Mouse (Mus musculus): Measurements from ENCODE around the gene Ubtd2. TPM values are rescaled to one million over a fixed set of nuclear protein-coding genes. Genes with fewer than 3 reads are reported as not detected.

The Ubtd2 gene
- polyA plus RNA-seq, 1 experiment from 2014 or later, result 18.6 TPM

DNA sequence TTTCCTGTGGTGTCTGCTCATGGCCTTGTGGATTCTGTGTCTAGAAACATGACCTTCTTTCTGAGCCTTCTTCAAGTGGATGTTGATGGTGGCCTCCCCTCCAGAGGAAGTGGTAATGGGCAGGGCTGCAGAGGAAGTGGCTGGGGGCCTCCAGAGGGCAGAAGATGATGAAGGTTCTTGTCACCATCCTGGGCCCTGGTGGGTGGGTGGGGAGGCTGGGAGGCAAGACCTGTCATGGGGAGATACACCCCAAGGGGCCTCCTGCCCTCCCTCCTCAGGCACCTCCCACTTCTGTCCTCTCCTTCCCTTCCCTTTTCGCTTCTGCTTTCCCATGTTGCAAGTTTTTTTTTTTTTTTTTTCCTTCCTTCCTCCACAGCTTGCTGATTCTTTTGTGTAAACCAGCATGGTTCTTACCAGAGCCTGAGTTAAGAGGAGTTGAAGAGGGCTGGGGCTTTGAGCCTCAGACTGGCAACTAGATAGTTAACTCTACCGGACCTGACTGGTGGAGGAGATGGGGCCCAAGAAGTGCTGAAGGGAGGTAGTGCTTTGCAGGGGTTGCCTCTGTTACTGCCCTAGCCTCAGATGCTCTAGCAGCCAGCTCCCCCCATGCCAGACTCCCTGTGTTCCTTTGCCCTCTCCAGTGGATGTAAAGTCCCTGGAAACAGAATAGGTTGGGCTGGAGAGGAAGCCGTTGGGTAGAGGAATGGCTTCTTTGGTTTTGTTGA is 87.7 kb downstream of the Ubtd2 start:
- no peak overlapping the region for H3K9ac ChIP-seq (ENCODE audit: low read length)
- no peak overlapping the region for H3K4me3 ChIP-seq (ENCODE audit: low read depth, low read length)
- no peak for TF ChIP-seq CTCF (IDR thresholded peaks at IDR 0.05; ENCODE audit: low read depth)
- no peak for TF ChIP-seq EP300 (optimal IDR thresholded peaks at IDR 0.05)
- no peaks in the 10 kb centered on the region for H3K9me3 ChIP-seq (ENCODE audit: control insufficient read depth, low read length)
- ATAC-seq (ENCODE audit: low FRiP score, low TSS enrichment), result 0 out of 2 replicates have a peak, but pooled peaks have one; percentile 37
- DNase-seq (ENCODE audit: low spot score), result no peak
- no peak overlapping the region for H3K27ac ChIP-seq (replicated peaks)
- H3K27me3 ChIP-seq (ENCODE audit: control insufficient read depth, insufficient read depth, low read length), result no peaks in the 10 kb centered on the region
- WGBS, result 58% methylated on average over 2 of the region's 3 CpGs
- H3K4me1 ChIP-seq (replicated peaks; ENCODE audit: control insufficient read depth, insufficient read depth), result no peaks in the 10 kb centered on the region; the same call in 1 of the 2 replicates
- H3K36me3 ChIP-seq (ENCODE audit: control insufficient read depth, insufficient read depth, low read length), result no peaks in the 10 kb centered on the region
- no peak overlapping the region for H3K4me2 ChIP-seq (replicated peaks; ENCODE audit: low read depth)

DNA sequence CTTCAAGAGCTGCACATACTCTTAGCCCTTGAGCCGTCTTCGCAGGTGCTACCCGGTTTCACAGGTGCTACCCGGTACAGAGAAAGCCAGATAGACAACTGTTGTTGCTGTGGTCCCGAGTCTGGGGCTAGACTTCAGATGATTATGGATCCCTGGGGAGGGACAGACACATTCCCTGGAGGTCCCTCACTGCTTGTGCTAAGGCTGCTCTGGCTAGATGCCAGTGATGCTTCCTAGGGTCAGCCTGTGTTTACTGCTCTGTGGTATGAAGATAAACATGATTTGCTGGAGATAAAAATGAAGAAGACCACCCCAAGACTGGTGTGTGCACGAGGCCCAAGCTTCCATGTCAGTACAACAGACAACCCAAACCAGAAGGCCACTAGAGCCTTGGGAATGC is 88.9 kb downstream of the Ubtd2 start:
- Histone ChIP-seq H3K27me3 (ENCODE audit: control insufficient read depth, insufficient read depth, low read length) (no peaks in the 10 kb centered on the region), H3K4me2 (replicated peaks; ENCODE audit: low read depth) (no peak overlapping the region), H3K9me3 (ENCODE audit: control insufficient read depth, low read length) (no peaks in the 10 kb centered on the region), H3K36me3 (ENCODE audit: control insufficient read depth, insufficient read depth, low read length) (no peaks in the 10 kb centered on the region), H3K9ac (ENCODE audit: low read length) (no peak overlapping the region), H3K4me1 (replicated peaks; ENCODE audit: control insufficient read depth, insufficient read depth) (no peaks in the 10 kb centered on the region; the same call in 1 of the 2 replicates), H3K27ac (replicated peaks) (no peak overlapping the region), H3K4me3 (ENCODE audit: low read depth, low read length) (no peak overlapping the region)
- TF ChIP-seq CTCF (IDR thresholded peaks at IDR 0.05; ENCODE audit: low read depth) (no peak), EP300 (optimal IDR thresholded peaks at IDR 0.05) (no peak)
- WGBS, result 78% methylated on average over 6 of the region's 6 CpGs
- DNase-seq (ENCODE audit: low spot score), result no peak
- ATAC-seq (ENCODE audit: low FRiP score, low TSS enrichment), result no peak

DNA sequence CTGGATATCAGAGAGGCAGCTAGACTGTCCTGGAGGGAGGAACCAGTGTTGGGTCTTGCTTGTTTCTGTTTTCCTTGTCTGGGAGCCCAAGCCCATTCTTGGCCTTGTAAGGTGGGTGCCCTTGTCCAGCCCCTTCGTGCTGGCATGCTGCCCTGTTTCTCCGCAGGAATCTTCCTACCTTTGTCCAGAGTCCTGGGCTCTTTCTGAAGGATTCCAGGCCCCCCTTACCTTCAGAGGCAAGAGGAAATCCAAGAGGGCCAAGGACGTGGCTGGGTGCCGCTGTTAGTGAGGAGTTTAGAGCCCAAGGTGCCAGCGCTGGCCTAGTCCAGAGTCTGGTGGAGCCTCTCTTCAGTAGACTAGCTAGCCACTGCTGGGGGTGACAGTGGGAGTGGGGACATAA is 89.3 kb downstream of the Ubtd2 start:
- DNase-seq (ENCODE audit: low spot score), result no peak
- Histone ChIP-seq H3K27ac (replicated peaks) (no peak overlapping the region), H3K4me1 (replicated peaks; ENCODE audit: control insufficient read depth, insufficient read depth) (no peaks in the 10 kb centered on the region; the same call in 1 of the 2 replicates), H3K9ac (ENCODE audit: low read length) (no peak overlapping the region), H3K36me3 (ENCODE audit: control insufficient read depth, insufficient read depth, low read length) (no peaks in the 10 kb centered on the region), H3K4me3 (ENCODE audit: low read depth, low read length) (no peak overlapping the region), H3K27me3 (ENCODE audit: control insufficient read depth, insufficient read depth, low read length) (no peaks in the 10 kb centered on the region), H3K4me2 (replicated peaks; ENCODE audit: low read depth) (no peak overlapping the region), H3K9me3 (ENCODE audit: control insufficient read depth, low read length) (no peaks in the 10 kb centered on the region)
- TF ChIP-seq EP300 (optimal IDR thresholded peaks at IDR 0.05) (no peak), CTCF (IDR thresholded peaks at IDR 0.05; ENCODE audit: low read depth) (no peak)
- ATAC-seq (ENCODE audit: low FRiP score, low TSS enrichment), result no peak
- WGBS, result 92% methylated on average over 5 of the region's 5 CpGs

DNA sequence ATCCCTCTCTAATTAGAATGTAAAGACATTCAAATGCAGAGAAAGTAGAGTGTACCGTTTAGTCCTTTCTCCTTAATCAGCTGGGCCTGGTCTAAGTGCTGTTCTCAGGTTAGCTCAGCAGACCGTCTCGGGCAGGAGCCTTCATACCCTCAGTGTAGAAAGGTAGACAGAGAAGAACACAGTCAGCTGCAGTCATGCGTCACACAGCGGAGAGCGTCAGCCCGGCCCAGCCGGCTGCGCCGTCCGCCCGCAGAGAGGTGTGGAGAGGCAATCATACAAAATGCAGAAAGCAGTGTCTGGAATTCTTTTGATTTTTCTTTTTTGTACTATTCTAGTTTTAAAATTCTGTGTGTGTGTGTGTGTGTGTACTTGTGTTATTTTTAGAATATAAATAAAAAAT is 90.4 kb downstream of the Ubtd2 start:
- no peaks in the 10 kb centered on the region for H3K9me3 ChIP-seq (ENCODE audit: control insufficient read depth, low read length)
- H3K27me3 ChIP-seq (ENCODE audit: control insufficient read depth, insufficient read depth, low read length), result no peaks in the 10 kb centered on the region
- TF ChIP-seq EP300 (optimal IDR thresholded peaks at IDR 0.05) (no peak), CTCF (IDR thresholded peaks at IDR 0.05; ENCODE audit: low read depth) (no peak)
- H3K4me2 ChIP-seq (replicated peaks; ENCODE audit: low read depth), result no peak overlapping the region
- H3K9ac ChIP-seq (ENCODE audit: low read length), result no peak overlapping the region
- no peak for DNase-seq (ENCODE audit: low spot score)
- no peak overlapping the region for H3K27ac ChIP-seq (replicated peaks)
- 84% methylated on average over 12 of the region's 12 CpGs for WGBS
- no peak for ATAC-seq (ENCODE audit: low FRiP score, low TSS enrichment)
- no peaks in the 10 kb centered on the region; the same call in 1 of the 2 replicates for H3K4me1 ChIP-seq (replicated peaks; ENCODE audit: control insufficient read depth, insufficient read depth)
- no peak overlapping the region for H3K4me3 ChIP-seq (ENCODE audit: low read depth, low read length)
- H3K36me3 ChIP-seq (ENCODE audit: control insufficient read depth, insufficient read depth, low read length), result no peaks in the 10 kb centered on the region

DNA sequence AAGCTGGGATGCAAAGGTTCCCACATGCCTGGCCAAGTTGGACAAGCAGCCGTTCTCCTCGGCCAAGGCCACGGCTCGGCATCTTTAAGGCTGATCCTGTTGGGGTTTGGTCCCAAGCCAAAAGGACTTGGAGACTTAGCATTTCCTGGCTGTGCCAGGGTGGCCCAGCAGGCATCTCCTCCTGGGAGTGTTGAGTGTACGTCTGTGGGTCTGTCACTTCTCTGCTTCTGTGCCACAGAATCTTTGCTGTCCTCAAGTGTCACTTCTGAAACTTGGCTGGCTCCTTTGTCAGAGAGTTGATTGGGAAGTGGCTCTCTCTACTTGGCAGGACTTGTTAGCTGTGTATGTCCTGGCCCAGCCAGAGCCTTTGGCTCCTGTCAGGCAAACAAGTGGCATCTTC is 91.3 kb downstream of the Ubtd2 start:
- ATAC-seq (ENCODE audit: low FRiP score, low TSS enrichment), result no peak
- DNase-seq (ENCODE audit: low spot score), result no peak

DNA sequence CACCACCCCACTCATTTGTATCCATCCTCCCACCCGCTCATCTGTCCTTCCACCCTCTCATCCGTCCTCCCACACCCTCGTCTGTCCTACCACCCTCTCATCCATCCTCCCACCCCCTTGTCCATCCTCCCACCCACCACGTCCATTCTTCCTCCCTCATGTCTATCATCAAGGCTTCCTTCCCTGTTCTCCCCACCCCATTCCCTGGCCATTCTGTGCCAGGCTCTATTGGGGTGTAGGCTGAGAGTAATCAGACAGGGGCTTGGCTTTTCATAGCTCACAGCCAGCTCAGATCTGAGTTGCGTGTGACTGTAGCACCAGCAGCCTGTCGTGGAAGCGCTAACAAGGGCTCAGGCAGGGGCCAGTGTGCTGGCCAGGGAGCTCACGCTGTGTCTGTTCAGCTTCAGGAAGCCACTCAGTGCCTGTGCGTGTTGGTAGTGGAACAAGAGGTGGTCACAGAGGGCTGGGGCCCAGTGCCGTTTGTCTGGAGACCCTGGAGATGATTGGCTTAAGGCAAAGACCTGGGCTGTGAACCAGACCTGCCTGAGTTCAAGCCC is 92.3 kb downstream of the Ubtd2 start:
- ATAC-seq (ENCODE audit: low FRiP score, low TSS enrichment) (no peak), DNase-seq (ENCODE audit: low spot score) (no peak)
- WGBS, result 76% methylated on average over 10 of the region's 10 CpGs
- Histone ChIP-seq H3K9ac (ENCODE audit: low read length) (no peak overlapping the region), H3K27me3 (ENCODE audit: control insufficient read depth, insufficient read depth, low read length) (no peaks in the 10 kb centered on the region), H3K36me3 (ENCODE audit: control insufficient read depth, insufficient read depth, low read length) (no peaks in the 10 kb centered on the region), H3K9me3 (ENCODE audit: control insufficient read depth, low read length) (no peaks in the 10 kb centered on the region), H3K4me1 (replicated peaks; ENCODE audit: control insufficient read depth, insufficient read depth) (peaks cover 2% of the 10 kb centered on the region; the same call in 1 of the 2 replicates), H3K27ac (replicated peaks) (no peak overlapping the region), H3K4me2 (replicated peaks; ENCODE audit: low read depth) (no peak overlapping the region), H3K4me3 (ENCODE audit: low read depth, low read length) (no peak overlapping the region)
- no peak for TF ChIP-seq EP300 (optimal IDR thresholded peaks at IDR 0.05)
- no peak for TF ChIP-seq CTCF (IDR thresholded peaks at IDR 0.05; ENCODE audit: low read depth)

More for the DNA sequence above, 91.3 kb downstream of the Ubtd2 start:
- Histone ChIP-seq H3K9me3 (ENCODE audit: control insufficient read depth, low read length) (no peaks in the 10 kb centered on the region), H3K4me3 (ENCODE audit: low read depth, low read length) (no peak overlapping the region), H3K36me3 (ENCODE audit: control insufficient read depth, insufficient read depth, low read length) (no peaks in the 10 kb centered on the region), H3K4me2 (replicated peaks; ENCODE audit: low read depth) (no peak overlapping the region), H3K27me3 (ENCODE audit: control insufficient read depth, insufficient read depth, low read length) (no peaks in the 10 kb centered on the region), H3K4me1 (replicated peaks; ENCODE audit: control insufficient read depth, insufficient read depth) (peaks cover 2% of the 10 kb centered on the region; the same call in 1 of the 2 replicates), H3K27ac (replicated peaks) (no peak overlapping the region), H3K9ac (ENCODE audit: low read length) (no peak overlapping the region)
- 38% methylated on average over 5 of the region's 5 CpGs for WGBS
- no peak for TF ChIP-seq EP300 (optimal IDR thresholded peaks at IDR 0.05)
- TF ChIP-seq CTCF (IDR thresholded peaks at IDR 0.05; ENCODE audit: low read depth), result no peak

Measured in stomach, postnatal 0 days (tissue).